Mouse (Mus musculus): Measurements from ENCODE around the gene Krt31.

The Krt31 gene

DNA sequence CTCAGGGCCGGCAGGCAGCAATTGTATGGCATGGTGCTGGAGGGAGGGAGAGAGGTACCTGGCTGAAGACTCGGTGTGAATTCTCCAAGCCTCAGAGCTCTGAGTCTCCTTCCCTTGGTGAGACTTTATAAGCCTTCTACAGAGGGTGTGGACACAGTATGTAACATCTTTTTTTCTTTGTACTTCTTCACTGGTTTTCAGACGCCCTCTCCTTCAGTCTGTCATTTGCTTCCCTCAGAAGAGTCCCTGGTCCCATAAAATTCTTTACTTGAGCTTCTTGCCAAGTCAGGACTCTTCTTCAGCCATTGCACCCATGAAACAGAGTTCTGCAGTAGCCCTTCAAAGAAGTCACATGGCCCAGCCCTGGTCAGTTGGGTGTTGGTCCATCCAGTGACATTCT is at the start of gene Krt31:
TSS of gene Krt31 (minus strand) at position 101 of the 400 bp plus-strand sequence.
- DNase-seq (ENCODE audit: low read depth, low spot score) = no peak

DNA sequence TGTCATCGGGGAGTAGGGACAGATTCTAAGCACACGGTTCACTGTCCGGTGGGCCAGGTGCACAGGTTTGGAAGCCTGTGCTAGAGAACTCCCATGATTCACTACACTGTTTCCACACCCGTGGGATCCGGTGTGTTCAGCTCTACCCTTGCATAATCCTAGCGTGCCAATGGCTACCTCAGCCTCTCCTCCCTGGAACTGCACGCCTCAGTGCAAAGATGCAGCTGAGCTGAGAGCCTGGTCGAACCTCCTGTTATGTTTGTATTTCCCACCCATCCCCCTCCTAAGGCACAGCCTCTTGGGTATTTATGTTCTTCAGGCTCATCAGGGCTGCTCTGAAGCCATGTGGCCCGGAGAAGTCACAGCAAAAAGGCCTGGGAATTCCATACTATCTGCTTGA is 47.5 kb upstream of the Krt31 start:
- no peak for DNase-seq (ENCODE audit: low read depth, low spot score)

GRCm38 (mm10) chr11:100096141-100096540 is 45.8 kb upstream of the Krt31 start, which contains the start of gene Krt35:
Gene Krt35, minus strand, starts transcription at chr11:100096241.
- no peak for DNase-seq (ENCODE audit: low read depth, low spot score)

- DNase-seq (ENCODE audit: low read depth, low spot score) = no peak
Observed at GRCm38 (mm10) chr11:100088378-100089025, 38.2 kb upstream of the Krt31 start.

- no peak for DNase-seq (ENCODE audit: low read depth, low spot score)
Observed at GRCm38 (mm10) chr11:100087861-100088260, 37.5 kb upstream of the Krt31 start, which contains the start of gene Krt32. Gene Krt32, minus strand, starts transcription at chr11:100088226.

- no peak for DNase-seq (ENCODE audit: low read depth, low spot score)
Observed at GRCm38 (mm10) chr11:100073873-100074272, 23.5 kb upstream of the Krt31 start.

DNA sequence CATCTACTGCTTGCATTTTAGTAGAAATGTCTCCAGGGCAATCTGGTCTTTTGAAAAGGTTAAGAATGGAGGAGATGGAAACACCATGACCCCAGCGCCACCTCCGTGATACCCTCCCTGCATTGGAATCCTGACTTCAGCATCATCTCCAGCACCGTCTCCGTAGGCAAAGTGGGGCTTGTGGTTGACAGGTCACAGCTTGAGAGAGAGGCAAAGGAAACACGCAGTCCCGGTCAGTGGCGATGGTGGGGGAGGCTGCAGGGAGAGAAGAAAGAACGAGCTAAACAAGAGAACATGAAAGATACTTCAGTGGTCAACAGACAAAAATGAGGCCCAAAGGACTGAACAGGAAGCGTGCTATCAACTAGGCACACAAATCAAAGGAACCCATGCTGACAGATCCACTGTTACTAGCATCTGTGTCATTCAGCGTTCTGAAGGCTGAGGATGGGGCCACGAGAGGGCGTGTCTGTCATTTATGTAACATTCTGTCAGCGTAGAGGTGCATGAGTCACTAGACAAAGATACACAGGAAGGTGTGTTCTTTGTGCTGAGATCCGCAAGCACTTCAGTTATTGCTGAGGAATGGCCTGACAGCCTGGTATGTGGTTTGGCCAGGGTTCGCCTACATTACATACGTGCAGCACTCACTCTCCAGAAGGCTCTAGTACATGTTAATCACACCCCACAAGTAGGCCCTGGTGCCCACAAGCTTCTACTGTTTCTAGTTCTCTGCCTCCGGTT is 17.1 kb upstream of the Krt31 start:
- no peak for DNase-seq (ENCODE audit: low read depth, low spot score)

DNA sequence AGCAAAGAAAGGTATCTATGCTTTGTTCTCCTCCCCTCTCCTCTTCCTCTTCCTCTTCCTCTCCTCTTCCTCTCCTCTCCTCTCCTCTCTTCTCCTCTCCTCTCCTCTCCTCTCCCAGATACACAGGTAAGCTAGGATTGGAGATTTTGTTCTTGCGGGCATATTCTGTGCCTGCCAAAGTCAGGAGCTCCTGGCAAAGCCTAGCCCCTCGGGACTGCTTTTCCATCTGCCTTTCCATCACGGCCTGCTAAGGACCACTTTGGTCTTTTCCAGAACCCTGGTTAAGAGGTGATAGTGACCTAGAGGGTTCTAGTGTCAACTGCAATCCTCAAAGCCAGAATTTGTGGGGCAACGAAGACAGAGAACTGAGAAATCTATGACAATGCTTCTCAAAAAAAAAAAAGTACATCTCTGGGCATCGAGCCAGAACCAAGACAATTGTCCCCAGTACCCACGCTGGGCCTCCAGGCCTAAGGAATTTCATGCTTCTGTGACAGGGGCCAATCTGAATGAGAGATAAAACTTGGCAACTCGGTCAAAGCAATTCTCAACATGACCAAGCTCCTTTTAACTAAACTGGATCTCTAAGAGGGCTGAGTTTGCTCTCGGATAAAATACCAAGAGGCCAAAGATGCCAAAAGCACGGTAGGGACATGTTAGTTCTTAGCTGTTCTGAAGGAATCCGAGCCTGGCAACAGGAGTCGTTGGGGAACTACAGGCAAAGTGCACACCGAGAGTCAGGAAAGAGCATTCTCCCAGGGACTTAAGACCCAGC is 16.1 kb upstream of the Krt31 start:
- DNase-seq (ENCODE audit: low read depth, low spot score) = no peak

DNA sequence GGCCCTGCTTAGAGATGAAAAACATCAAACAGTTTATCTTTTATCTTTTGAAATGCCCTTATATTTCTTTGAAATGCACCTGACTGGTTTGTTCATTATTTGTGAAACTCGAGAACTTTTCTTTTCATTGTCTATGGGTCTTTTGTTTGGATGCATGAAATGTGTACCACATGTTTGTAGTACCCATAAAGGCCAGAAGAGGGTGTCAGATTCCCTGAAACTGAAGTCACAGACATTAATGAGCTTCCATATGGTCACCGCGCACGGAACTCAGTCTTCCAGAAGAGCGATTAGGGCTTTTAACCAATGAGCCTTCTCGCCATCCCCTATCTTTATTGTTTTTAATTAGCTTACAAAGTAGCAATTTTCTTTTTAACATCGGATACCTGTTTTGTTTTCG is 8.5 kb upstream of the Krt31 start:
- peak; percentile 28 for DNase-seq (ENCODE audit: low read depth, low spot score)

GRCm38 (mm10) chr11:100055686-100056655 is 5.6 kb upstream of the Krt31 start:
- DNase-seq (ENCODE audit: low read depth, low spot score) = no peak

GRCm38 (mm10) chr11:100047193-100047592 is 3.2 kb downstream of the Krt31 start:
- no peak for DNase-seq (ENCODE audit: low read depth, low spot score)

DNA sequence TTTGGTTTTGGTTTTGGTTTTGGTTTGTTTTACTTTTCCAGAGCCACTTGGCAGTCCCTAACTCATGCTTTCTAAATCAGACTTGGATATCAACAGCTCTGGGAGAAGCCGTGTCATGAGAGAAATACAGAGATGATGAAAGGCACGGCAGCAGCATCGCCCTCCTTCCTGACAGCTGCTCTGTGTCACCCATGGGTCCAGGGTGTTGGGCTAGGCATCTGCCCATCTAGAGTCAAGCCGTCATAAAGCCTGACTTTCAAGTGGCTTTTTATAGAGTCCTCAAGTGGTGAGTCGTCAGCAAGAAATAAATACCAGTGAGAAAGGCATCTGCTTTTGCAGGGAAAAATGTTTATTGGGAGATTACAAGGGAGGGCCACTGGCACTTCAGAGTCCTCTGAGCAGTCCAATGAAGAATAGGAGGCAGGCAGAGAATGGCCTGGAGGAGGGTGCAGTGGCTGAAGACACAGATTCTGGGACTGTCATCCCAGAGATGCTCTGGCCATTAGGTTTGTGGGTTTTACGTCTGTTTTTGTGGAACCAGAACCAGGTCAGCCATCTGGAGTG is 4.0 kb downstream of the Krt31 start:
- DNase-seq (ENCODE audit: low read depth, low spot score) = no peak

- no peak for DNase-seq (ENCODE audit: low read depth, low spot score)
Observed at GRCm38 (mm10) chr11:100041454-100041853, 8.9 kb downstream of the Krt31 start, which contains the start of gene Krt34. Gene Krt34, minus strand, starts transcription at chr11:100041554.

DNA sequence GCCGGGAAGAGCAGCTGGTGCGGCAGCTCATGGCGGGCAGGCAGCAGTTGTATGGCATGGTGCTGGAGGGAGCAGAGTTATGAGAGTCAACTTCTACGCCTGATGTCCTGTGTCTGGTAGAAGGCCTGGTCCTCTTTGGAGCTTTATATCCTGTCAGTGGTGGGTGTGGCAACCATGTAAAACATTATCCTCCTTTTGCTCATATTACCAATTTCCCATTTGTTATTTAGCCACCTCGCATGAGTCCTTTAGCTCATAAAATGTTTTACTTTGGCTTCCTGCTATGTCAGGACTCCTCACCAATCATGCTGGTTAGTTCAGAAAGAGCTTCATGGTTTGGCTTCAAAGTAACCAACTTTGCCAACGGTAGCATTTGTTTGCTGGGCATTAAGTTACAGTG is 20.6 kb downstream of the Krt31 start, which contains the start of gene Krt33b:
TSS of gene Krt33b (minus strand) at position 101 of the 400 bp plus-strand sequence.
- DNase-seq (ENCODE audit: low read depth, low spot score) = no peak

DNA sequence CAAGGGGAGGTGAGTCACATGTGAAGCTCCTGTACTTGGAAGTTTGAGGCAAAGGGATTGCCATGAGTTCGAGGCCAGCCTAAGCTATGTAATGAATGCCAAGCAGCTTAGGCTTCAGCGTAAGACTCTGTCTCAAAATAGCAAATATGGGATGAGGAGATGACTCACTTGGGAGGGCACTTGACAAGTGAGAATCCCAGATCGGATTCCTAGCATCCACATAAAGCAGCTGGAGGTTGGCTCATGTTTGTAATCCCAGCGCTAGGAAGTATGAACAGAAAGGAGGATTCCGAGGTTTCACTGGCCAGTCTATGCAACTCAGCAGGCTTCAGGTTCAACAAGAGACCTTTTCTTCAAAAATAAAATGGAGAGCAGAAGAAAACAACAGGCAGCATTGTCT is 28.9 kb downstream of the Krt31 start:
- DNase-seq (ENCODE audit: low read depth, low spot score) = no peak

GRCm38 (mm10) chr11:100019466-100019865 is 30.9 kb downstream of the Krt31 start:
- DNase-seq (ENCODE audit: low read depth, low spot score) = no peak

- DNase-seq (ENCODE audit: low read depth, low spot score) = no peak
Observed at GRCm38 (mm10) chr11:100016112-100016511, 34.2 kb downstream of the Krt31 start, which contains the start of gene Krt33a. Gene Krt33a, minus strand, starts transcription at chr11:100016212.

GRCm38 (mm10) chr11:100013691-100014171 is 36.6 kb downstream of the Krt31 start:
- DNase-seq (ENCODE audit: low read depth, low spot score) = no peak

GRCm38 (mm10) chr11:100010682-100011081 is 39.7 kb downstream of the Krt31 start:
- no peak for DNase-seq (ENCODE audit: low read depth, low spot score)

GRCm38 (mm10) chr11:100008336-100008735 is 42.0 kb downstream of the Krt31 start:
- DNase-seq (ENCODE audit: low read depth, low spot score) = no peak
